Mouse (Mus musculus): ENCODE results near the gene Eif5a. TPM values are rescaled to one million over a fixed set of nuclear protein-coding genes. Genes with fewer than 3 reads are reported as not detected.
A peak's percentile ranks its signal among the peaks of the same experiment; 100 is the strongest.
"Not testable (repeated sequence)": the region's sequence is repeated elsewhere in the genome, so short reads cannot be mapped to it uniquely, and the experiment has no call there.

The Eif5a gene
- polyA plus RNA-seq, 1 experiment from 2014 or later = 1,601 TPM

DNA sequence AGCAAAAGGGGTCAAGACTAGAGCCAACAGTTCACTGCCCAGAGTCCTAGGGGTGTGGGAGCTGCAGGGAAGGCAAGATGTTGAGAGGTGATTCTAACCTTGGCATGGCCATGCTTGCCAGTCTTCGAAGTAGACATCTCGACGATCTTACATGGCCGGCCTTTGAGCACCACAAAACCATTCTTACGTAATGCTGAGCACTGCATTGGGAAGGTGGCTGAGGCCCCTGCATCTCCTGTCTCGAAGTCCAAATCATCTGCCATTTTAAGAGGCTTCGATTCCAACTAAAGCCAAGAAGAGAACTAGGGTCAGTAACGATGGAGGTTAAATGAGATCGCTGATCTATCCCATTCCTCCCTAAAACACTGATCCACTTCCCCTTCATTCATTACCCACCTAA, 2.7 kb downstream of the Eif5a start:
- no peak for ATAC-seq (ENCODE audit: insufficient number of reproducible peaks, low FRiP score, low TSS enrichment, low read depth)
- H3K9me3 ChIP-seq = no peaks in the 10 kb centered on the region
- H3K36me3 ChIP-seq = peaks cover 43% of the 10 kb centered on the region
- H3K4me1 ChIP-seq = peaks cover 40% of the 10 kb centered on the region
- H3K4me2 ChIP-seq = peak overlapping the region; percentile 84
- H3K4me3 ChIP-seq = peak overlapping the region; percentile 94
- H3K27ac ChIP-seq = peak overlapping the region; percentile 96
- WGBS = 81% methylated on average over 9 of the region's 9 CpGs
- H3K9ac ChIP-seq = 0 out of 2 replicates have a peak overlapping the region, but pooled peaks have one; percentile 91
- no peaks in the 10 kb centered on the region for H3K27me3 ChIP-seq

DNA sequence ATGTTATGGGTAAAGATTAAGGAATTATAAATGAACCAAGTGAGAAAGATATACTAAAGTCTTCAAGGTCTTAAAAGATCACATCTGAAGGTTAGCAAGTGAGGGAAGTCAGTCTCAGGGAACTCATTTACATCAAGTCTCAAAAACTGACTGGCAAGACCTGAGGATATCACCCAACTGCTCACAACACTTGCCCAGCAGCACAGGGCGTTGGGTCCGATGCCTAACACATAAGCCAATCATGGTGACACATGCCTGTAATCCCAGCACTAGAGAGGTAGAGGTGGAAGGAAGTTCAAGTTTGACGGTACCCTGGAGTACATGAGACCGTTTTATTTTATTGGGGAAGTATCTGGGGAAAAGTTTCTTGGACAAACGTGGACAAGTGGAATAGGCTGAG, 3.6 kb downstream of the Eif5a start:
- 71% methylated on average over 5 of the region's 5 CpGs for WGBS
- no peak for ATAC-seq (ENCODE audit: insufficient number of reproducible peaks, low FRiP score, low TSS enrichment, low read depth)
- Histone ChIP-seq H3K36me3 (peaks cover 45% of the 10 kb centered on the region), H3K9me3 (no peaks in the 10 kb centered on the region), H3K4me1 (peaks cover 46% of the 10 kb centered on the region), H3K9ac (no peak overlapping the region), H3K4me3 (no peak overlapping the region), H3K27ac (no peak overlapping the region), H3K4me2 (no peak overlapping the region), H3K27me3 (no peaks in the 10 kb centered on the region)

DNA sequence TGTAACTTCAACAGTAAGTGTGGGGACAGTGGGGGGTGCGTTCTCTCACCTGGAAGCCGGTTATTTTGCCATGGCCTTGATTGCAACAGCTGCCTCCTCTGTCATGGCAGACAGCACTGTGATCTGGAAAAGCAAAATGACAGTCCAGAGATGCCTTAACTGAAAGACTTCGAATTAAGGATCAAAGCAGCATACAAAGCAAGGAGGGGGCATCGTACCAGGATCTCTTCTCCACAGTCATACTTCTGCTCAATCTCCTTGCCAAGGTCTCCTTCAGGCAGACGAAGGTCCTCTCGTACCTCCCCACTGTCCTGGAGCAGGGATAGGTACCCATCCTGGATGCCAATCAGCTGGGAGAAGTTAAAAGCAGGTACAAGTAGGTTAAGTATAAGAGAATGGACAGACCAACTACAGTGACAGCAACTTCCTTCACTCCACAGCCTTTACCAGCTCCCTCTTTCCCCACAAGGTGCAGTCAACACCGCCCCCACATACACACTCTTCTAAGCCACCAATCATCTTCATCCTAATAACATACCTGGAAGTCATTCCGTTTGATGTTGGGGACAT, 4.3 kb downstream of the Eif5a start:
- Histone ChIP-seq H3K9me3 (no peaks in the 10 kb centered on the region), H3K4me3 (no peak overlapping the region), H3K9ac (no peak overlapping the region), H3K4me2 (no peak overlapping the region), H3K27me3 (no peaks in the 10 kb centered on the region), H3K4me1 (peaks cover 46% of the 10 kb centered on the region), H3K27ac (no peak overlapping the region), H3K36me3 (peaks cover 52% of the 10 kb centered on the region)
- 78% methylated on average over 8 of the region's 8 CpGs for WGBS
- no peak for ATAC-seq (ENCODE audit: insufficient number of reproducible peaks, low FRiP score, low TSS enrichment, low read depth)

DNA sequence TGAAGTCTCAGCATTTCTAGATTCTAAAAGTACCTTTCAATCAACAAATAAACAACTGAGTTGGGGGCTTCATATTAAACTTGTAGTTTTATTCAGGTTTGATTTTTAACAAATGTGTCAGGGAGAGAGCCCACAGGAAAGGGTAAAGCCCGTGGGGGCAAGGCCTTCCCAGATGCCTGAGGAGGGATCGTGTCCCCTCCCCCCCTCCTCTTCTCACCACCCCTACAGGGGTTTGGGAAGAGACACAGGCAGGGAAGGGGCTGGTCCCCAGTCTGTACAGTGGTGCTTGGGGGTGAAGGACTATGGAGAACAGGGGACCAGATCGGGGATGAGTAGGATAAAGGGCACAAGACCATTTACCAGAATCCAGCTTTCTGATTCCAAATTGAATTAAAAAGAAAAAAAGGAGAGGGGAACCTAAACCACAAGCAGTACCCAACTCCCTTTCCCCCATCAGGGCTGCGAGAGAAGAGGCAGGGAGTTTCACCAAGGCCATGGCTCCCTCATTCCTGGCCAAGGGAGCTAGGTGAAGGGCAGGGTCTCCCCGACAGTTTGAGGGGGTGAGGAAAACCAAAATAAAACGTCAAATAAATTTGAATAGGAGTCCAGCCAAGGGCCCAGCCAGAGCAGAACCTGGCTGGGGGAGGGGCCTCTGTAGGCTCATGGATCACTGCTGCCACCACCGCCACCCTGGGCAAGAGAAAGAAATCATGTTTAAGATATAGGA, 4.9 kb downstream of the Eif5a start:
- WGBS = 64% methylated on average over 7 of the region's 7 CpGs
- H3K27me3 ChIP-seq; H3K27ac ChIP-seq; H3K4me3 ChIP-seq; H3K9me3 ChIP-seq; H3K4me2 ChIP-seq; H3K9ac ChIP-seq; ATAC-seq (ENCODE audit: insufficient number of reproducible peaks, low FRiP score, low TSS enrichment, low read depth): not testable (repeated sequence)
- H3K36me3 ChIP-seq = peaks cover 58% of the 10 kb centered on the region
- peaks cover 42% of the 10 kb centered on the region for H3K4me1 ChIP-seq

DNA sequence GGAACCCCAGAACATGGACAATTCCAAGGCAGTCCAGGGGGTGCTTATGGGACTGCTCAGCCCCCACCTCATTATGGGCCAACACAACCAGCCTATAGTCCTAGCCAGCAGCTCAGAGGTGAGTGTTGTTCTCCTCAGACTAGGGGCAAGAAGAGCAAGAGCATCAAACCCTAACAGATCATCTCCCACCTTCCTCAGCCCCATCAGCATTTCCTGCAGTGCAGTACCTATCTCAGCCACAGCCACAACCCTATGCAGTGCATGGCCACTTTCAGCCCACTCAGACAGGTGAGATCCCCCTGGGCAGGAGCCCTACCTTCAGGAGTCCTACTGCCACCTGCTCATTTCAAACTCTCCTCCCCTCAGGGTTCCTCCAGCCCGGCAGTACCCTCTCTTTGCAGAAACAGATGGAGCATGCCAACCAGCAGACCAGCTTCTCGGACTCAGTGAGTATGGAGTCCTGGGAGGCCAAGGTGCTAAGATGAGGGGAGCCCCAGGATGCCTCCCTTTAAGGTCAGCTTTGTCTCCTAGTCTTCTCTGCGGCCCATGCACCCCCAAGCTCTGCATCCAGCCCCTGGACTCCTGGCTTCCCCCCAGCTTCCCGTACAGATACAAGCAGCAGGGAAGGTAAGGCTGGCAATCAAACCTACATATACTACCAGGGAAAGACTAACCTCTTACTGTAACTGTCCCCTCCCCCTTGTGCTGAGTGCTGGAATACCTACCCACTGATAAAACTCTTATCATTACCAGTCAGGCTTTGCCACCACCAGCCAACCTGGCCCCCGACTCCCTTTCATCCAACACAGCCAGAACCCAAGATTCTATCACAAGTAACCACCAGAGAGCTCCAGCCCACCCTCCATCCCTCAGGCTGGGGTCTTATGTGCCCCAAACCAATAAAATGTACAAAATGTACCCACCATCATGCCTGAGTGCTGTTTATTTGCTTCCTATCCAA, 5.8 kb downstream of the Eif5a start:
- Histone ChIP-seq H3K4me3 (0 out of 2 replicates have a peak overlapping the region, but pooled peaks have one; percentile 70), H3K9me3 (no peaks in the 10 kb centered on the region), H3K4me1 (peaks cover 42% of the 10 kb centered on the region), H3K27me3 (no peaks in the 10 kb centered on the region), H3K4me2 (0 out of 2 replicates have a peak overlapping the region, but pooled peaks have one; percentile 82), H3K9ac (no peak overlapping the region), H3K27ac (no peak overlapping the region), H3K36me3 (peaks cover 67% of the 10 kb centered on the region)
- ATAC-seq (ENCODE audit: insufficient number of reproducible peaks, low FRiP score, low TSS enrichment, low read depth) = no peak
- WGBS = 55% methylated on average over 5 of the region's 5 CpGs

DNA sequence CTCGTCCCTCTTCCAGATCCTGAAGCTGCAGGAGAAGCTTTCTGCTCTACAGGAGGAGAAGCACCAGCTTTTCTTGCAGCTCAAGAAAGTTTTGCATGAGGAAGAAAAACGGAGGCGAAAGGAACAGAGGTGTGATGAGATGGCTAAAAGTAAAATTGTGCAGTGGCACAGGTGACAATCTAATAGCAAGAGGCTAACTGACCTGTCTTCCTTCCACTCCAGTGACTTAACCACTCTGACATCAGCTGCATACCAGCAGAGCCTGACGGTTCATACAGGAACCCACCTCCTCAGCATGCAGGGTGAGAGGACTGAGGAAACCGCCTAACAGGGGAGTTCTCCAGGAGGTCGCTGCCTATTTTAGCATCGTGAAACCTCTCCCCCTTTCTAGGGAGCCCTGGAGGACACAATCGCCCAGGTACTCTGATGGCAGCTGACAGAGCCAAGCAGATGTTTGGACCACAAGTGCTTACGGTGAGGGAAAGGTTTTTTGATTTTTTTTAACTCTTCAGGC, 6.8 kb downstream of the Eif5a start:
- peak overlapping the region; percentile 71; the same call in 1 of the 2 replicates for H3K9ac ChIP-seq
- no peak overlapping the region for H3K27ac ChIP-seq
- ATAC-seq (ENCODE audit: insufficient number of reproducible peaks, low FRiP score, low TSS enrichment, low read depth) = no peak
- H3K36me3 ChIP-seq = peaks cover 77% of the 10 kb centered on the region
- peaks cover 42% of the 10 kb centered on the region for H3K4me1 ChIP-seq
- no peaks in the 10 kb centered on the region for H3K27me3 ChIP-seq
- 32% methylated on average over 9 of the region's 9 CpGs for WGBS
- peak overlapping the region; percentile 70 for H3K4me3 ChIP-seq
- peak overlapping the region; percentile 82 for H3K4me2 ChIP-seq
- no peaks in the 10 kb centered on the region for H3K9me3 ChIP-seq

DNA sequence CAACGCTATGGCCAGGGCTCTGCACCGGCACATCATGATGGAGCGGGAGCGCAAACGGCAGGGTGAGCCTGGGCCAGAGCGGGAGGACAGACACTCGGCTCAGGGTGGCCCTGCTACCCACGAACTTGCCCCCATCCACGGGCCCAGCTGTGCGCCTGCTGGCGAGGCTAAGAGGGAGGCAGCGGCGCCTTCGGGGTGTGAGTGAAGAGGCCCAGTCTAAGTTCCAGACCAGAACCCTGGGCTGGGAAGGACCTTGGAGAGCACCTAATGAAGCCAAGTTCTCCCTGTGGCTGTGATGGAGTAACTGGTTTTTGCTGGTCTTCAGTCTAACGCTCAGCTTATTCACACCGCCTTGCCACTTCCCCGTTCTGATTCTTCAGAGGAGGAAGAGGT, 7.4 kb downstream of the Eif5a start:
- Histone ChIP-seq H3K4me3 (peak overlapping the region; percentile 70), H3K9ac (peak overlapping the region; percentile 71), H3K9me3 (no peaks in the 10 kb centered on the region), H3K4me2 (peak overlapping the region; percentile 82), H3K27ac (peak overlapping the region; percentile 88), H3K4me1 (peaks cover 38% of the 10 kb centered on the region), H3K27me3 (no peaks in the 10 kb centered on the region), H3K36me3 (peaks cover 83% of the 10 kb centered on the region)
- ATAC-seq (ENCODE audit: insufficient number of reproducible peaks, low FRiP score, low TSS enrichment, low read depth) = peak; percentile 9; the same call in 1 of the 2 replicates
- WGBS = under 1% methylated on average over 17 of the region's 17 CpGs

DNA sequence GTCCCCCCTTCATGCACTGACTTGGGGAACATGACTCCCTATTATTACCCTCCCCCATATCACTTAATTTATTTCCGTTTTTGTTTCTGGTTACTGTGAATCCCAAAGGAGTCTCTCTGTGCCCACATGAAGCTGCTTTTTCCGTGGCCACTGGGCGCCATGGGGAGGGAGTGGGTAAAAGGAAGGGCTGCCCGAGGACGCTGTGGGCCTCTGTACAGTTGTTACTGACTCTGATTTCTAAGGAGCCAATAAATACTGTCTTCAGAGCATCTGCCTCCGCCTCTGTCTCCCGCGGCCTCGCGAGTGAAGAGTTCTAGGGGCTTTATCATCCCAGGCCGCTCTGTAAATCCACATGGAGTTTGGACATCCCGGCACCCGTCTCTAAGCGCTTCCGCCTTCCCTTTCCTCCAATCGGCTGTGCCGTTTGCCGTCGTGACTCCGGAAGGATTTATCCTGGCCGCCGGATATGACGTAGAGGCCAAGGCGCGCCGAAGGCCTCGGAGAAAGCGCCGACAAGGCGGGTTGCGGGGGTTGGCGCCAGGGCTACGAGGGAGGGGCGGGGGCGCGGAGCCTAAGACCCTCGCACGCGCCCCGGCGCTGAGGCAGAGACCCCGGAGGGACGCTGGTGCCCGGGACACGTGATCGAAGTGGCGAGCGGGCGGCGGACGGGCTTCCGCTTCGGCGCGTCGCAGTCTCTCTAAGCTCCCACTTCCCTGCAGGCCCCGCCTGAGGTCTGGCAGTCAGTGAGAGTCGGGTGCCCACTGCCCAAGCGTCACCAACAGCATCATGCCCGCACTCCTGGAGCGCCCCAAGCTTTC, 8.0 kb downstream of the Eif5a start, which contains the start of gene Gps2:
Gene Gps2, plus strand, starts transcription at position 335 of the 818 bp plus-strand sequence.
- Histone ChIP-seq H3K36me3 (peaks cover 86% of the 10 kb centered on the region), H3K4me2 (peak within 1 kb of the TSS; percentile 82), H3K27me3 (no peaks in the 10 kb centered on the region), H3K9me3 (no peaks in the 10 kb centered on the region), H3K27ac (peak within 1 kb of the TSS; percentile 88), H3K4me1 (peaks cover 32% of the 10 kb centered on the region), H3K4me3 (peak within 1 kb of the TSS; percentile 70), H3K9ac (peak within 1 kb of the TSS; percentile 71)
- 1% methylated on average over 60 of the region's 61 CpGs for WGBS
- peak; percentile 83 for ATAC-seq (ENCODE audit: insufficient number of reproducible peaks, low FRiP score, low TSS enrichment, low read depth)

DNA sequence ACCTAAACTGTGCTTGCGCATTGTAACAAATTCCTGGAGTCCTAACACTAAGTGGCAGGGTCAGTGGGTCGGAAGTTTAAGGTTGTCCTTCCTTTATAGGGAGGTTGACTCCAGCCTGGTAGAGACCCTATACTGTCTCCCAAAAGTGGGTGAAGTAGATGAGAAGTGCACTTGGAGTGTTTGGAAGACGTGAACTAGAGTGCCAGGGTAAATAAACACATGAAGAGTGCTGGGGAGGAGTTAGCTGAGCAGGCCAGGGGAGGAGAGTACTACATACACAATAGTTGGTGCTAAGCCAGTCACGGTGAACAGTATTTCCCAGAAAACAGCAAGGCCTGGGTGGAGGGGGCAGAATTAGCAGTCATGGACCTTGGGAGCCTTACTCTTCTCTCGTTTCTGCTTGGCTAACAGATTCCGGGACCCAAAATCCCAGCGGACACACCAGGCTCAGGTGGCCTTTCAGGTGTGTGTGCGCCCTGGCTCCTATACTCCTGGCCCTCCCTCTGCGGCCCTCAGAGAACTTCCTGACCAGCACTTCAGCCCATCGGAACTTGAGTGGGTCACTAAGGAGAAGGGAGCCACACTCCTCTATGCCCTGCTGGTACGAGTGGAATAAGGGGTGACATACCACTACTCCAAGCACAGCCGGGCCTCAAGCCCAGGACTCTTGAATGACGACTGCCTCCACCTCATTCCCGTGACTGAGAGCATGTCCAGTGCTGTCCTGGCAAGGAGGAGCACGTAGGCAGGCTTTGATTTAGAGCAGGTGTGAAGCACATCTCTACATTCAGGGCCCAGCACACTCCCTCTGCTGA, 8.8 kb downstream of the Eif5a start:
- Histone ChIP-seq H3K27ac (peak overlapping the region; percentile 88), H3K27me3 (no peaks in the 10 kb centered on the region), H3K4me2 (peak overlapping the region; percentile 82), H3K4me1 (peaks cover 29% of the 10 kb centered on the region), H3K9me3 (no peaks in the 10 kb centered on the region), H3K9ac (no peak overlapping the region), H3K4me3 (peak overlapping the region; percentile 70), H3K36me3 (peaks cover 86% of the 10 kb centered on the region)
- no peak for ATAC-seq (ENCODE audit: insufficient number of reproducible peaks, low FRiP score, low TSS enrichment, low read depth)
- WGBS = 75% methylated on average over 15 of the region's 15 CpGs

DNA sequence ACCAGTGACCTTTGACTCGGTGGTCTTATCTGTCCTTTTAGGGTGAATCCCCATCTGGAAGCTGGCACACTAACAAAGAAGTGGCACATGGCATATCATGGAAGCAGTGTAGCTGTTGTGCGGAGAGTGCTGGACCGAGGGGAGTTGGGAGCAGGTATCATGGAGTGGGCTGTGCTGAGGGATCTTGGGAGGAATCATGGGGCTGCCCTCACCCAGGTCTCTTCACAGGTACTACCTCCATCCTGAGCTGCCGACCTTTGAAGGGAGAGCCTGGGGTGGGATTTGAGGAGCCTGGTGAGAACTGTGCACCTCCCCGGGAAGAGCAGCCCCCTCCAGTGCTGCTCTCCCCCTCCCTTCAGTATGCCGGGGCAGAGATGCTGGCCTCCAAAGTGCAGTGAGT, 10.1 kb downstream of the Eif5a start:
- Histone ChIP-seq H3K27ac (no peak overlapping the region), H3K27me3 (no peaks in the 10 kb centered on the region), H3K9ac (no peak overlapping the region), H3K36me3 (peaks cover 86% of the 10 kb centered on the region), H3K4me3 (no peak overlapping the region), H3K4me1 (peaks cover 29% of the 10 kb centered on the region), H3K4me2 (no peak overlapping the region), H3K9me3 (no peaks in the 10 kb centered on the region)
- ATAC-seq (ENCODE audit: insufficient number of reproducible peaks, low FRiP score, low TSS enrichment, low read depth) = no peak
- 88% methylated on average over 6 of the region's 6 CpGs for WGBS

All from limb, embryonic 15.5 days (tissue).